Mouse (Mus musculus) stomach, embryonic 16.5 days (tissue): Measurements from ENCODE around the gene Isg20. TPM values are rescaled to one million over a fixed set of nuclear protein-coding genes. Genes with fewer than 3 reads are reported as not detected.

Source experiments
- ATAC-seq: fragments of 200-750 bp; cut with Nextera tagmentation; 2 replicates; pipeline ENCODE4 v1.8.0; 2017; ENCODE audit warnings: moderate number of reproducible peaks, moderate TSS enrichment; ENCODE audit not compliant: insufficient read depth, low FRiP score
- H3K27ac ChIP-seq: fragments of 300-500 bp; sonication (generic); 2 replicates; pipeline ENCODE4 v1.5.1; 2014; ENCODE audit warnings: low read length
- H3K27me3 ChIP-seq: fragments of 300-500 bp; sonication (generic); 2 replicates; pipeline ENCODE4 v1.6.1; 2014; ENCODE audit warnings: low read length, control low read depth, mixed read lengths; ENCODE audit not compliant: control insufficient read depth, insufficient read depth
- H3K36me3 ChIP-seq: fragments of 300-500 bp; sonication (generic); 2 replicates; pipeline ENCODE4 v1.6.1; 2014; ENCODE audit warnings: low read length; ENCODE audit not compliant: control insufficient read depth, insufficient read depth
- H3K4me1 ChIP-seq: fragments of 300-500 bp; sonication (generic); 2 replicates; pipeline ENCODE4 v1.6.1; 2014; ENCODE audit warnings: low read length, control low read depth, mixed read lengths; ENCODE audit not compliant: control insufficient read depth, insufficient read depth
- H3K4me2 ChIP-seq: fragments of 300-500 bp; sonication (generic); 2 replicates; pipeline ENCODE4 v1.6.1; 2014; ENCODE audit warnings: low read depth, low read length, mixed read lengths
- H3K4me3 ChIP-seq: fragments of 300-500 bp; sonication (generic); replicated peaks from 2 replicates; pipeline ENCODE4 v1.5.1; 2014; ENCODE audit warnings: mild to moderate bottlenecking, low read length
- H3K9ac ChIP-seq: fragments of 300-500 bp; sonication (generic); 2 replicates; pipeline ENCODE4 v1.6.1; 2014; ENCODE audit warnings: low read length
- H3K9me3 ChIP-seq: fragments of 300-500 bp; sonication (generic); replicated peaks from 2 replicates; pipeline ENCODE4 v1.6.1; 2016; ENCODE audit warnings: low read length, control low read depth; ENCODE audit not compliant: control insufficient read depth
- WGBS: fragments of 180-500 bp; shearing (Covaris S2); extraction: QIAGEN DNeasy Blood & Tissue Kit; methylation state at CpG from one replicate; pipeline ENCODE4 v1.1.7; 2014; 5-methylcytosine and 5-hydroxymethylcytosine counted together
- polyA plus RNA-seq: library from polyadenylated mRNA; unstranded; fragments of >200 nt; fragmentation: Nextera tagmentation; extraction: Ambion mirVana; gene quantifications from 2 replicates; pipeline ENCODE4 v1.2.1, GENCODE M21; 2015

Isg20 gene
- polyA plus RNA-seq = 22.4 and 24.3 TPM in 2 replicates

- 0 out of 2 replicates have a peak, but pooled peaks cover 5% of the 10 kb centered on the region for H3K36me3 ChIP-seq
- H3K9ac ChIP-seq = peak within 1 kb of the TSS; percentile 58
- no peaks in the 10 kb centered on the region for H3K27me3 ChIP-seq
- no peak for ATAC-seq
- H3K4me2 ChIP-seq = peak within 1 kb of the TSS; percentile 49
- H3K27ac ChIP-seq = peak within 1 kb of the TSS; percentile 80
- no peaks in the 10 kb centered on the region for H3K9me3 ChIP-seq
- WGBS = 60% methylated on average over 5 of the region's 5 CpGs
- peak within 1 kb of the TSS; percentile 28 for H3K4me3 ChIP-seq
- H3K4me1 ChIP-seq = peaks cover 24% of the 10 kb centered on the region
Observed at GRCm38 (mm10) chr7:78912974-78913474, at the start of gene Isg20. Gene Isg20 (plus strand): TSS chr7:78913424.

DNA sequence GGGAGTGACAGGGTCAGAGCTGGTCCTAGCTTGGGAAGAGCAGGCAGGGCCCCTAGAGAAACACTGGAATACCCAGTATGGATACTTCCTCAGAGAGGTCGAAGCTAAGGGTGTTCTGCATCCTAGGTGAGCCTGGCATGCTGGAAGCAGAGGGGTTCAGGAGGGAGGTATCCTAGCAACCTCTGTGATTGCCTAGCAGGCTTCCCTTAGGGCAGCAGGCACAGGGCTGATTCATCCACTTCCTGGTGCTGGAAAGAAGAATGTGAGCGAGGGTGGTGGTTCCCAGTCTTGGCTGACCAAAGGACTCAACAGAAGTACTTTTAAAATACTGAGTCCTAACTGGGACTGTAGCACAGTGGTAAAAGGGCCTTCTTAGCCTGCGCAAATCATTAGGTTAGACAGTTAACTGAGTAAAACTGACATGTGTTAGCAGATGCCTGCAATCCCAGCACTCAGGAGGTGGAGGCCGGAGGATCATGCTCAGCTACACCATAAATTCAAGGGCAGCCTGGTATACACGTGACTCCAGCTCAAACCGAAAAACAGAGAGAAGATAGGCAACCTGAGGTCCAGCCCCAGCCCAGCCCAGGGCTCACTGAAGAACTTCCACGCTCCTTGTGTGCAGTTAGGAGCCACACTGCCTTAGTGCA lies 49.3 kb upstream of the Isg20 start:
- no peak for ATAC-seq
- 53% methylated on average over 7 of the region's 7 CpGs for WGBS
- H3K4me1 ChIP-seq = no peaks in the 10 kb centered on the region
- no peak overlapping the region for H3K27ac ChIP-seq
- no peaks in the 10 kb centered on the region for H3K27me3 ChIP-seq
- no peaks in the 10 kb centered on the region for H3K9me3 ChIP-seq
- H3K36me3 ChIP-seq = no peaks in the 10 kb centered on the region
- H3K9ac ChIP-seq = no peak overlapping the region
- no peak overlapping the region for H3K4me3 ChIP-seq
- no peak overlapping the region for H3K4me2 ChIP-seq

GRCm38 (mm10) chr7:78864446-78864802 lies 48.8 kb upstream of the Isg20 start:
- no peak overlapping the region for H3K27ac ChIP-seq
- H3K9ac ChIP-seq = no peak overlapping the region
- ATAC-seq = no peak
- no peaks in the 10 kb centered on the region for H3K4me1 ChIP-seq
- WGBS = 46% methylated on average over 4 of the region's 4 CpGs
- no peaks in the 10 kb centered on the region for H3K36me3 ChIP-seq
- no peaks in the 10 kb centered on the region for H3K27me3 ChIP-seq
- H3K4me2 ChIP-seq = no peak overlapping the region
- no peaks in the 10 kb centered on the region for H3K9me3 ChIP-seq
- no peak overlapping the region for H3K4me3 ChIP-seq

GRCm38 (mm10) chr7:78865212-78865949 lies 47.8 kb upstream of the Isg20 start:
- no peaks in the 10 kb centered on the region for H3K36me3 ChIP-seq
- 29% methylated on average over 12 of the region's 12 CpGs for WGBS
- H3K27ac ChIP-seq = no peak overlapping the region
- ATAC-seq = no peak
- H3K4me3 ChIP-seq = no peak overlapping the region
- H3K4me1 ChIP-seq = no peaks in the 10 kb centered on the region
- no peaks in the 10 kb centered on the region for H3K27me3 ChIP-seq
- H3K9me3 ChIP-seq = no peaks in the 10 kb centered on the region
- no peak overlapping the region for H3K4me2 ChIP-seq
- no peak overlapping the region for H3K9ac ChIP-seq

GRCm38 (mm10) chr7:78868731-78869130 lies 44.5 kb upstream of the Isg20 start:
- Histone ChIP-seq H3K4me2 (no peak overlapping the region), H3K36me3 (no peaks in the 10 kb centered on the region), H3K4me1 (no peaks in the 10 kb centered on the region), H3K27me3 (no peaks in the 10 kb centered on the region), H3K27ac (no peak overlapping the region), H3K9ac (no peak overlapping the region), H3K4me3 (no peak overlapping the region), H3K9me3 (no peaks in the 10 kb centered on the region)
- ATAC-seq = no peak
- 50% methylated on average over 5 of the region's 5 CpGs for WGBS

- ATAC-seq = no peak
- Histone ChIP-seq H3K9ac (no peak overlapping the region), H3K9me3 (no peaks in the 10 kb centered on the region), H3K36me3 (no peaks in the 10 kb centered on the region), H3K4me2 (no peak overlapping the region), H3K4me3 (no peak overlapping the region), H3K27me3 (no peaks in the 10 kb centered on the region), H3K27ac (no peak overlapping the region), H3K4me1 (no peaks in the 10 kb centered on the region)
- WGBS = 77% methylated on average over 6 of the region's 6 CpGs
Observed at GRCm38 (mm10) chr7:78872366-78872765, 40.9 kb upstream of the Isg20 start.

- Histone ChIP-seq H3K9me3 (no peaks in the 10 kb centered on the region), H3K9ac (no peak overlapping the region), H3K36me3 (no peaks in the 10 kb centered on the region), H3K4me1 (no peaks in the 10 kb centered on the region), H3K27ac (no peak overlapping the region), H3K4me2 (no peak overlapping the region), H3K27me3 (no peaks in the 10 kb centered on the region), H3K4me3 (no peak overlapping the region)
- 53% methylated on average over 5 of the region's 5 CpGs for WGBS
- ATAC-seq = no peak
Observed at GRCm38 (mm10) chr7:78872831-78873230, 40.4 kb upstream of the Isg20 start.

GRCm38 (mm10) chr7:78881607-78882468 lies 31.4 kb upstream of the Isg20 start:
- no peak for ATAC-seq
- Histone ChIP-seq H3K9ac (no peak overlapping the region), H3K4me3 (peak overlapping the region; percentile 8), H3K9me3 (no peaks in the 10 kb centered on the region), H3K4me1 (peaks cover 3% of the 10 kb centered on the region), H3K27me3 (peaks cover 33% of the 10 kb centered on the region), H3K4me2 (peak overlapping the region; percentile 35; the same call in 1 of the 2 replicates), H3K27ac (no peak overlapping the region), H3K36me3 (no peaks in the 10 kb centered on the region)
- 14% methylated on average over 15 of the region's 16 CpGs for WGBS
